Comparison of ENCODE assay signal across 9 mouse cellular contexts in genomic region chr14:26532752-26533151, GRCm38 (mm10). TPM values are rescaled to one million over a fixed set of nuclear protein-coding genes. Genes with fewer than 3 reads are reported as not detected.
DNase-seq lines count a peak whose midpoint lies in the region; ATAC-seq and TF ChIP-seq lines count a peak whose summit lies in the region.
"Had no signal": no experiment of that assay in that cellular context is flagged by ENCODE, and none has a peak within 500 bp of the region (broad histone marks: within the 10 kb centered on the region; RNA-seq: fewer than 3 reads in every experiment).

No protein-coding gene starts in this region.

- no peak for DNase-seq in heart, adult 2 months
- DNase-seq in heart, adult 9 months (ENCODE audit: low spot score in 2 of 2) = no peak
- DNase-seq in adipocyte (ENCODE audit: low spot score) = peak; percentile 38
- no peak for DNase-seq in right cerebral cortex, postnatal 14 days
- no peak for DNase-seq in thymus, adult 18-20 months
- no peak for DNase-seq in layer of hippocampus, adult 18-20 months (ENCODE audit: low spot score in 2 of 2)

- no peak for ATAC-seq in hindbrain, embryonic 12.5 days (ENCODE audit: low FRiP score)
- ATAC-seq in midbrain, embryonic 12.5 days (ENCODE audit: low FRiP score, low read depth) = no peak
- ATAC-seq: CD4-positive, CD25-positive, alpha-beta regulatory T cell, adult 4 months had no signal

- H3K27ac ChIP-seq in heart, adult 2 months = peak overlapping the region; percentile 93
- H3K27ac ChIP-seq in hindbrain, embryonic 12.5 days = no peak overlapping the region
- no peak overlapping the region for H3K27ac ChIP-seq in midbrain, embryonic 12.5 days (replicated peaks)

- H3K4me2 ChIP-seq in hindbrain, embryonic 12.5 days (replicated peaks) = peak overlapping the region; percentile 86
- peak overlapping the region; percentile 79 for H3K4me2 ChIP-seq in midbrain, embryonic 12.5 days (replicated peaks)

- peak overlapping the region; percentile 99; the same call in 1 of the 2 replicates for H3K9ac ChIP-seq in heart, adult 2 months (ENCODE audit: low read depth, low read length)
- peak overlapping the region; percentile 90; the same call in 1 of the 2 replicates for H3K9ac ChIP-seq in hindbrain, embryonic 12.5 days
- peak overlapping the region; percentile 96 for H3K9ac ChIP-seq in midbrain, embryonic 12.5 days (replicated peaks)

- no peak for TF ChIP-seq CTCF in heart, adult 2 months (IDR thresholded peaks at IDR 0.05)

- no peaks in the 10 kb centered on the region for H3K27me3 ChIP-seq in heart, adult 2 months (ENCODE audit: control insufficient read depth, insufficient read depth, low read length)
- H3K27me3 ChIP-seq in hindbrain, embryonic 12.5 days = no peaks in the 10 kb centered on the region
- H3K27me3 ChIP-seq in midbrain, embryonic 12.5 days = no peaks in the 10 kb centered on the region

- H3K79me2 ChIP-seq in heart, adult 2 months (replicated peaks; ENCODE audit: control insufficient read depth, insufficient read depth, low read length) = peaks cover 11% of the 10 kb centered on the region

- TF ChIP-seq EP300 in heart, adult 2 months (IDR thresholded peaks at IDR 0.05; ENCODE audit: insufficient read depth, low read depth, low read length) = no peak

- TF ChIP-seq POLR2A in heart, adult 2 months (IDR thresholded peaks at IDR 0.05; ENCODE audit: insufficient read depth, low read depth, low read length) = no peak

- peak overlapping the region; percentile 88 for H3K4me3 ChIP-seq in heart, adult 2 months
- peak overlapping the region; percentile 96 for H3K4me3 ChIP-seq in hindbrain, embryonic 12.5 days
- H3K4me3 ChIP-seq in midbrain, embryonic 12.5 days = peak overlapping the region; percentile 97

- H3K36me3 ChIP-seq in heart, adult 2 months (ENCODE audit: control insufficient read depth, insufficient read depth, low read length) = peaks cover 27% of the 10 kb centered on the region
- peaks cover 3% of the 10 kb centered on the region; the same call in 1 of the 2 replicates for H3K36me3 ChIP-seq in hindbrain, embryonic 12.5 days
- H3K36me3 ChIP-seq in midbrain, embryonic 12.5 days = peaks cover 8% of the 10 kb centered on the region; the same call in 1 of the 2 replicates

- H3K4me1 ChIP-seq in heart, adult 2 months (ENCODE audit: control insufficient read depth, insufficient read depth, low read length) = peaks cover 13% of the 10 kb centered on the region
- H3K4me1 ChIP-seq in hindbrain, embryonic 12.5 days = peaks cover 31% of the 10 kb centered on the region
- peaks cover 30% of the 10 kb centered on the region for H3K4me1 ChIP-seq in midbrain, embryonic 12.5 days

- H3K9me3 ChIP-seq in hindbrain, embryonic 12.5 days (replicated peaks) = no peaks in the 10 kb centered on the region
- H3K9me3 ChIP-seq in midbrain, embryonic 12.5 days = no peaks in the 10 kb centered on the region

- intact Hi-C loops in heart, adult 2 months (cut with DNase I) = loop anchor here (2.0 kb wide), 1 partner anchor 40 kb away; no protein-coding TSS in a partner anchor

- WGBS in heart, adult 2 months = 28% methylated on average over 9 of the region's 9 CpGs
- 59% methylated on average over 9 of the region's 9 CpGs for WGBS in hindbrain, embryonic 12.5 days
- 66% methylated on average over 9 of the region's 9 CpGs for WGBS in midbrain, embryonic 12.5 days

RNA-seq across cellular contexts. Expression of gene Slmap, which starts 2.0 kb away (rescaled TPM):
- total RNA-seq in heart, adult 2 months (2021) = 100 to 1,000 TPM; 249 to 283 TPM
- polyA plus RNA-seq in heart, adult 2 months (2012; rRNA removed) = 32.7 and 59.1 TPM in 2 replicates
- 24.9 and 25.5 TPM in 2 replicates for polyA plus RNA-seq in hindbrain, embryonic 12.5 days (2016; fragmentation: Nextera tagmentation; extraction: Ambion mirVana)
- 22.1 and 25.5 TPM in 2 replicates for polyA plus RNA-seq in midbrain, embryonic 12.5 days (2016; fragmentation: Nextera tagmentation; extraction: Ambion mirVana)
- 100 to 1,000 TPM in 1 of 2 experiments, 10 to 100 TPM in 1; 99.2 to 103 TPM for total RNA-seq in layer of hippocampus, adult 18-20 months (2021)

RNA-seq across cellular contexts. Expression of gene Dennd6a, which starts 40.9 kb away (rescaled TPM):
- total RNA-seq in heart, adult 2 months (2021) = 10 to 100 TPM; 13.4 to 14.0 TPM
- polyA plus RNA-seq in heart, adult 2 months (2012; rRNA removed) = 6.9 and 11.3 TPM in 2 replicates
- 28.9 and 32.7 TPM in 2 replicates for polyA plus RNA-seq in hindbrain, embryonic 12.5 days (2016; fragmentation: Nextera tagmentation; extraction: Ambion mirVana)
- polyA plus RNA-seq in midbrain, embryonic 12.5 days (2016; fragmentation: Nextera tagmentation; extraction: Ambion mirVana) = 27.9 and 31.7 TPM in 2 replicates
- total RNA-seq in layer of hippocampus, adult 18-20 months (2021) = 10 to 100 TPM; 24.8 to 25.6 TPM
